Comparison of ENCODE assay signal across 8 mouse cellular contexts in the genomic region with DNA sequence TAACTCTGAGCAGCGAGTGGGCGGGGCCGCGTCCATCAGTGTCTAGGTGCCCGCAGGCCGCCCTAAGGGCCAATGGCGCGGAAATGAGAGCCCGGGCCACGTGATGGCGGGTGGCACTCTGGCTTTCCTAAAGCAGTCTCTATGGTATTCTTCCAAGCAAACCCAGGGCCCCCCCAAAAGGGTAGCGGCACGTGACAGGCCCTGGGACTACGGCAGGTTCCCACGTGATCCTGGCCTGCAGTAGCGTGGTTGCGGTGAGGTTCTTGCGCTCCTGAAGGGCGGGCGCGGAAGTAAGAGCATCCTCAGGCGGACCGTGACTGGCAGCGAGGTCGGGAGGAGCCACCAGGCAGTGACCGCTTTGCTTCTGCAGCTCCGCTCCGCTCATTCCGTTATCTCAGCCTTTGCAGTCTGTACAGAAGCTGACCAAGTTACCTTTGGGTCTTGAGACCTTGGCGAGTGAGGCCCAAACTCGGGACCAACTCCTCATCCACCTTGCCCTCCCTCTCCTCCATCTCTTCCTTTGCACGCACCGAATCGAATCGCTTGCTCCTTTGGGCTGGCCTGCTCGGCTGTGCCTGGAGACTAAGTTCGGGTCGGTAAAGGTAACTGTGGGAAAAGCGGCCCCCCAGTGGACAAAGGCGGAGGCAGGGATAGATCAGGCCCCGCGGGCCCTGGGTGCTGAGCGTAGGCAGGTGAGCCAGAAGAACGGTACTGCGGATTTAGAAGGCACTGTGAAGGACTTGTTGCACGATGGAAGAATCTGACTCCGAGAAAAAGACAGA. TPM values are rescaled to one million over a fixed set of nuclear protein-coding genes. Genes with fewer than 3 reads are reported as not detected.
DNase-seq lines count a peak whose midpoint lies in the region; ATAC-seq and TF ChIP-seq lines count a peak whose summit lies in the region.

Gene Rragb (plus strand): TSS at position 248 of the 782 bp plus-strand sequence.

- H3K4me3 ChIP-seq in ES-Bruce4 (ENCODE audit: low read depth, low read length): peak within 1 kb of the TSS; percentile 82
- peak within 1 kb of the TSS; percentile 98 for H3K4me3 ChIP-seq in cerebellum, adult 2 months (replicated peaks; ENCODE audit: insufficient read depth, low read depth, low read length)
- peak within 1 kb of the TSS; percentile 55 for H3K4me3 ChIP-seq in forebrain, postnatal 0 days (ENCODE audit: low read depth, low read length)
- H3K4me3 ChIP-seq in lung, embryonic 14.5 days (ENCODE audit: low read depth, low read length): peak within 1 kb of the TSS; percentile 41

- no peak for TF ChIP-seq POLR2A in ES-Bruce4 (IDR thresholded peaks at IDR 0.05; ENCODE audit: insufficient read depth, low read length)
- TF ChIP-seq POLR2A in cerebellum, adult 2 months (IDR thresholded peaks at IDR 0.05; ENCODE audit: borderline replicate concordance, insufficient read depth, low read length): peak; percentile 58; the same call in 1 of the 2 replicates

- peak within 1 kb of the TSS; percentile 55 for H3K4me2 ChIP-seq in forebrain, postnatal 0 days (ENCODE audit: low read depth)
- peak within 1 kb of the TSS; percentile 67 for H3K4me2 ChIP-seq in lung, embryonic 14.5 days

- H3K27ac ChIP-seq in ES-Bruce4 (ENCODE audit: insufficient read depth, low read length): peak within 1 kb of the TSS; percentile 45; the same call in 1 of the 2 replicates
- H3K27ac ChIP-seq in cerebellum, adult 2 months (ENCODE audit: insufficient read depth, low read length): peak within 1 kb of the TSS; percentile 77
- peak within 1 kb of the TSS; percentile 62 for H3K27ac ChIP-seq in forebrain, postnatal 0 days (ENCODE audit: low read depth, low read length)
- H3K27ac ChIP-seq in lung, embryonic 14.5 days (ENCODE audit: low read depth): no peak within 1 kb of the TSS

- H3K27me3 ChIP-seq in ES-Bruce4 (ENCODE audit: control insufficient read depth, insufficient read depth, low read length, poor library complexity, severe bottlenecking): no peaks in the 10 kb centered on the region
- H3K27me3 ChIP-seq in cerebellum, adult 2 months (ENCODE audit: control insufficient read depth, insufficient read depth, low read length): no peaks in the 10 kb centered on the region
- H3K27me3 ChIP-seq in forebrain, postnatal 0 days (ENCODE audit: insufficient read depth, low read length): no peaks in the 10 kb centered on the region
- 0 out of 2 replicates have a peak, but pooled peaks cover 6% of the 10 kb centered on the region for H3K27me3 ChIP-seq in lung, embryonic 14.5 days (ENCODE audit: insufficient read depth, low read length)

- TF ChIP-seq CTCF in ES-Bruce4 (IDR thresholded peaks at IDR 0.05; ENCODE audit: low read depth, low read length): peak; percentile 5
- TF ChIP-seq CTCF in cerebellum, adult 2 months (IDR thresholded peaks at IDR 0.05; ENCODE audit: borderline replicate concordance, insufficient read depth, low read depth, low read length): peak; percentile 22; the same call in 1 of the 2 replicates
- TF ChIP-seq CTCF in forebrain, postnatal 0 days (IDR thresholded peaks at IDR 0.05; ENCODE audit: low read depth): peak; percentile 54; the same call in 1 of the 2 replicates
- peak; percentile 51 for TF ChIP-seq CTCF in lung, embryonic 14.5 days (IDR thresholded peaks at IDR 0.05; ENCODE audit: low read depth)

- WGBS in cerebellum, adult 2 months: 9% methylated on average over 47 of the region's 47 CpGs
- WGBS in forebrain, postnatal 0 days: 27% methylated on average over 47 of the region's 47 CpGs
- WGBS in lung, embryonic 14.5 days: 12% methylated on average over 43 of the region's 47 CpGs

- peaks cover 3% of the 10 kb centered on the region; the same call in 1 of the 2 replicates for H3K36me3 ChIP-seq in ES-Bruce4 (ENCODE audit: control insufficient read depth, insufficient read depth, low read length, poor library complexity, severe bottlenecking)
- H3K36me3 ChIP-seq in forebrain, postnatal 0 days (ENCODE audit: insufficient read depth): no peaks in the 10 kb centered on the region
- no peaks in the 10 kb centered on the region for H3K36me3 ChIP-seq in lung, embryonic 14.5 days (ENCODE audit: insufficient read depth)

- no peaks in the 10 kb centered on the region for H3K4me1 ChIP-seq in ES-Bruce4 (ENCODE audit: control insufficient read depth, insufficient read depth, low read length)
- no peaks in the 10 kb centered on the region for H3K4me1 ChIP-seq in cerebellum, adult 2 months (ENCODE audit: control insufficient read depth, insufficient read depth, low read length)
- no peaks in the 10 kb centered on the region for H3K4me1 ChIP-seq in forebrain, postnatal 0 days (ENCODE audit: insufficient read depth)
- H3K4me1 ChIP-seq in lung, embryonic 14.5 days (ENCODE audit: insufficient read depth): no peaks in the 10 kb centered on the region

- H3K9me3 ChIP-seq in ES-Bruce4 (replicated peaks; ENCODE audit: control insufficient read depth, insufficient read depth, low read length, poor library complexity, severe bottlenecking): no peaks in the 10 kb centered on the region
- H3K9me3 ChIP-seq in forebrain, postnatal 0 days (ENCODE audit: low read length): no peaks in the 10 kb centered on the region
- no peaks in the 10 kb centered on the region for H3K9me3 ChIP-seq in lung, embryonic 14.5 days (ENCODE audit: low read depth, low read length)

- DNase-seq in cerebellum, adult 2 months: peak; percentile 88 to 95
- peak; percentile 86 for DNase-seq in forebrain, postnatal 0 days
- DNase-seq in heart, postnatal 4 days: peak; percentile 60
- peak; percentile 82 to 87 for DNase-seq in layer of hippocampus, adult 8-10 months (ENCODE audit: low spot score in 2 of 2)
- DNase-seq in lung, embryonic 14.5 days: peak; percentile 67
- DNase-seq in testis, postnatal 14 days (ENCODE audit: low spot score): peak; percentile 82

- 0 out of 2 replicates have a peak, but pooled peaks have one; percentile 10 for TF ChIP-seq EP300 in ES-Bruce4 (IDR thresholded peaks at IDR 0.05; ENCODE audit: insufficient read depth, low read depth, low read length)

- H3K9ac ChIP-seq in ES-Bruce4 (ENCODE audit: low read depth, poor library complexity, severe bottlenecking): peak within 1 kb of the TSS; percentile 55
- H3K9ac ChIP-seq in forebrain, postnatal 0 days: peak within 1 kb of the TSS; percentile 53
- peak within 1 kb of the TSS; percentile 20; the same call in 1 of the 2 replicates for H3K9ac ChIP-seq in lung, embryonic 14.5 days

- peak; percentile 99 for ATAC-seq in forebrain, postnatal 0 days
- ATAC-seq in lung, embryonic 14.5 days (ENCODE audit: insufficient read depth): peak; percentile 96
- ATAC-seq in neutrophil, adult 5-6 weeks (ENCODE audit: extremely low read depth, insufficient number of reproducible peaks, low FRiP score, poor library complexity, severe bottlenecking): peak; percentile 91

RNA-seq across cellular contexts. Expression of gene Rragb, which starts in this region (rescaled TPM):
- polyA plus RNA-seq in ES-Bruce4 (2011; ENCODE audit: insufficient read depth, insufficient read length, low read depth, missing spikeins): 18.9 and 21.6 TPM in 2 replicates
- 96.4 and 101 TPM in 2 replicates for polyA plus RNA-seq in cerebellum, adult 2 months (2012; rRNA removed)
- 67.0 and 69.9 TPM in 2 replicates for total RNA-seq in forebrain, postnatal 0 days (2014; rRNA removed)
- 6.7 and 8.5 TPM in 2 replicates for polyA plus RNA-seq in forebrain, postnatal 0 days (2015; fragmentation: Nextera tagmentation; extraction: Ambion mirVana)
- total RNA-seq in heart, postnatal 4 days (2021): 1 to 10 TPM; 2.7 to 3.4 TPM
- total RNA-seq in layer of hippocampus, adult 8-10 months (2022): 10 to 100 TPM; 88.4 to 91.0 (median 89.0) TPM
- polyA plus RNA-seq in lung, embryonic 14.5 days (2014; fragmentation: Nextera tagmentation; extraction: Ambion mirVana): 1.2 and 1.3 TPM in 2 replicates
- 7.0 and 10.5 TPM in 2 replicates for total RNA-seq in neutrophil, adult 5-6 weeks (2017)

Comparison
In these comparisons a context has a peak if more than half of its experiments do, and no peak if none do; other contexts are left out.
1. H3K4me3 ChIP-seq: peak in every context shown above with its lines; median percentile 98 in cerebellum, adult 2 months; 82 in ES-Bruce4; 55 in forebrain, postnatal 0 days; 41 in lung, embryonic 14.5 days.